Mouse (Mus musculus): ENCODE data around the gene Cacng3.

Gene Cacng3

GRCm38 (mm10) chr7:122723358-122723876 is 53.1 kb downstream of the Cacng3 start:
- DNase-seq = no peak

- no peak for DNase-seq
These were observed 56.1 kb downstream of the Cacng3 start for GRCm38 (mm10) chr7:122726376-122726775.

DNA sequence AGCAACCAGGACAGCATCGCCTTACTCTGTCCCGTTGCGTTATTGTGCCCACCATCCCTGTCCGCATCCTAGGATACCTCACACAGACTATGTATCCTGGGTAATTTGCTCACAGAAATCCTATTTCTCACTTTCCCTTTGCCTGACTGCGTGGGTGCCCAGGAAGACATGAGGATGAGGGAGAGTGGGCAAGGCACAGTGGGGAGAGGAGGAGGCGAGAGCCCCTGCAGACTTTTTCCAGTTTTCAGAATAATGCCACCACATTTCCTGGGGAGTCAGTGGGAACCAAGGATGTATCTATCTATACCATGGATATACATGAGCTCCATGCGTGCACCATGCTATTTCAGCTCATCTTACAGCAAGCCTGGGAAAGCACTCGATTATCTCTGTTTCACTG is 57.9 kb downstream of the Cacng3 start:
- DNase-seq = no peak

DNA sequence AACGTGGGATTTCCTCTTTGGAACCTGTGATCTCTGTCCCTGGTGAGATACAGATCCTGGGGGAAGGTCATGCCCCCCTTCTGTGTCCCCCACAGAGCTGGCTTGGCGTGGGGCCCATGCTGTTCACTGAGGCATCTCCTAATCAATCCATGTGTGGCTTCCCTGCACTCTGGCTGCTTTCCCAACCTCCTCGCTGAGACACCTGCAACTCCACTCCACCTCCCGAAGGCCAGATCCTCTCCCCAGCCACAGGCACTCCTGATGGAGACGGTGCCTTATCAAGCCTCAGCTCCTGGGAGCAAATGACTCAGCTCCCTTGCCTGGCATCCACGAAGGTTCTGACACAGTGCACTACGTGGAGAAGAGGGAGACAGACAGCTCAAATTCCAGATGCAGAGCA is 58.6 kb downstream of the Cacng3 start:
- peak; percentile 19 to 47 for DNase-seq

DNA sequence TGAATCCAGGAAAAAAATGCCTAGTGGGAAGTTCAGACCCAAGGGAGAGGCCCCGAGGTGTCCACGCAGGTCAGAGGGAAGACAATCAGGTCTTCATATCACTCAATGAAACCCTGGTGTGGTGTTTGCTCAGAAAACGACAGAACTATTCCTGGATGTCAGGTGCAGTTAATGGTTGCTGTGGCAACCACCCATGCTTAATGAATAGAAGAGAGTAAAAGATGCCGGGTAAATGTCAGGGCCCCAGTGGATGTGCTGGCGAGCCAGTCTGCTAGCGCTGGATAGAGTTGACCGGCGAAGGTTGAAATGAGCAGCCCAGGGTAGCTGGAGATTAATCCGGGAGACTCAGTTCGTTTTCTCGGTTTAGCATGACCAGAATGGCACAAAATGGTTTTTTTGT is 65.0 kb downstream of the Cacng3 start:
- DNase-seq = no peak

GRCm38 (mm10) chr7:122738541-122738940 is 68.2 kb downstream of the Cacng3 start:
- no peak for DNase-seq

DNA sequence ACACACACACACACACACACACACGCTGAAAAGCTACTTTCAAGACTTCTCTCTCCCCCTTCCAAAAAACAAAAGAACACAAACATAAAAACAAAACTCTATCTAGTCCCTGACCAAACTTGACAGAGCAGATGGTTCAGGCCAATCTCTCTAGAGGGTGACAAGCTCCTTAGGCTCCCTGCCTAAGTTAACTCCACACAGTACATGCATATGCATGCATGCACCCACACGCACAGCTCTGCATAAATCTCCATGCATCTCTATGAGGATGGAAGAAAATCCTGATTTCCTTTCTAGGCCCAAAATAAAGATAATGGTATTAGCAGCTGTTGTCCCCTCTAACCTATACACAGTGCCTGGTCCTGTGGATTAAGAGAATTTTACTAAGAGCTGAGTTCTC is 70.4 kb downstream of the Cacng3 start:
- no peak for DNase-seq

GRCm38 (mm10) chr7:122755920-122756603 is 85.8 kb downstream of the Cacng3 start:
- no peak for DNase-seq

GRCm38 (mm10) chr7:122758645-122759044 is 88.4 kb downstream of the Cacng3 start:
- no peak for DNase-seq

DNA sequence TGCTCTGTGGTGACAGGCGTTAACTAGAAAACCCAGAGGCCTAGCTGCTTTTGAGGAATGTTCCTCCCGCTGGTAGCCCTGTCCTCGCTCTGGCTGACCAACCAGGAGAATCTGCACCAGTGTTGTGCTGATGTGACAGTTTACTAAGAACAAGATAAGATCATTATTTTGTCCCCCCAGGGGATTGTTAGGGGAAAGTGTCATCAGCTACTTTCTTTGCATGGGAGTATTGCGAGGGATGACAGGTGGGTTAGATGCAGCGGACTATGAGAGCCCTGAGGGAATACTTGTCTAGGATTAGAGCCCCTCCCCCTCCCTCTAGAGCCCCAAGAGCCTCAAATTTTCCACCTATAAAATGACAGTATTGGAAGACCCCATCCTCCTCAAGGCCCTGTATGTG is 94.2 kb downstream of the Cacng3 start:
- DNase-seq = no peak

DNA sequence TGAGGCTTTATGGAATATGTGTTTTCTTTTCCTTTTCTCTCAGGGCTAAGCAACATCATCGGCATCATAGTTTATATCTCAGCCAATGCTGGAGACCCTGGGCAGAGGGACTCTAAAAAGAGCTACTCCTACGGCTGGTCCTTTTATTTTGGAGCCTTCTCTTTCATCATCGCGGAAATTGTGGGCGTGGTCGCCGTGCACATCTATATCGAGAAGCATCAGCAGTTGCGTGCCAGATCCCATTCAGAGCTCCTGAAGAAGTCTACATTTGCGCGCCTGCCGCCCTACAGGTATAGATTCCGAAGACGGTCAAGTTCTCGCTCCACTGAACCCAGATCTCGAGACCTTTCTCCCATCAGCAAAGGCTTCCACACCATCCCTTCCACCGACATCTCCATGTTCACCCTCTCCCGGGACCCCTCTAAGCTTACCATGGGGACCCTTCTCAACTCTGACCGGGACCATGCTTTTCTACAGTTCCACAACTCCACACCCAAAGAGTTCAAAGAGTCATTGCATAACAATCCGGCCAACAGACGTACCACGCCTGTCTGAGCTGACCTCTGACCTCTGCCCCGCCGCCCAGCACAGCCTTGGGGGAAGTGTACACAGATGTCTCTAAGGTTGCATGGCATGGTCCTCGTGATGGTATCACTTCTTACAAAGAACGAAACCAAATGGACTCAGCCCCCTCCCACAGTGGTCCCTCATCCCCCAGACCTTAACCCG is 98.2 kb downstream of the Cacng3 start:
- DNase-seq = no peak

DNA sequence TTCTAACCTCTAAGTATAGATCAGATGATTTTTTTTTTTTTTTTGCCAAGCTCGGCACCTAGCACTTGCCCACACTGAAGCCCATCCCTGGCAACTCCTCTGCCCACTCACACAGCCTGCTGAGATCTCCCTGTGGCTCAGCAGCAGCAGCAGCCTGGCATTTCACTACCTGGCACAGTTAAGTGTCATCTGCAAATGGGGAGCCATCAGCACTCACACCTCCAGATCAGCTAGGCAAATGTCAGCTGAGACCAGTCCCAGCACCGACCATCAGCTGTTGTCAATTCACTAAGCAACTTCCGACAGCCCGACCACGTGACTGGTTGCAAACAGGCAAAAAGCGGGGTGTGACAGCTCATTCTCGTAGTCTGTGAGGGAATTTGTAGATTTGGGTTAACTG is 109.3 kb downstream of the Cacng3 start:
- peak in 1 of 2 experiments; percentile 2 for DNase-seq

DNA sequence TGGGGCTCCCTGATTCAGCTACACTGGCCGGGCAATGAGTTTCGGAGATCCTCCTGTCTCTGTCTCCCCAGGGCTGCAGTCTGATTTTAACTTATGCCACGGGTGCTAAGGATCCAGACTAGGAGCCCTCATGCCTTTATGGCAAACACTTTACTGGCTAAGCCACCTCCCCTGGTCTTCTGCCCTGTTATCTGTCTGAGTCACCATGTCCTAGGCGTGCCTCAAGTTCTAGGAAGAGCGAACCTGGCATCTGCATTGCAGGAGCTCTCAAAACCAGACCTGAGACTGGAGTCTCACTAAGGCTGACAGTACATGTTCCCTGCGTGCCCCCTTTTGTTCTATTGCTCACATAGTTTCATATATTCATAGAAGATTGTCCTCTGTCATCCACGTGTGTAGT is 119.6 kb downstream of the Cacng3 start:
- DNase-seq = no peak

- peak; percentile 16 to 49 for DNase-seq
These were observed 123.5 kb downstream of the Cacng3 start for GRCm38 (mm10) chr7:122793655-122794346.

GRCm38 (mm10) chr7:122795140-122795539 is 124.8 kb downstream of the Cacng3 start:
- no peak for DNase-seq

DNA sequence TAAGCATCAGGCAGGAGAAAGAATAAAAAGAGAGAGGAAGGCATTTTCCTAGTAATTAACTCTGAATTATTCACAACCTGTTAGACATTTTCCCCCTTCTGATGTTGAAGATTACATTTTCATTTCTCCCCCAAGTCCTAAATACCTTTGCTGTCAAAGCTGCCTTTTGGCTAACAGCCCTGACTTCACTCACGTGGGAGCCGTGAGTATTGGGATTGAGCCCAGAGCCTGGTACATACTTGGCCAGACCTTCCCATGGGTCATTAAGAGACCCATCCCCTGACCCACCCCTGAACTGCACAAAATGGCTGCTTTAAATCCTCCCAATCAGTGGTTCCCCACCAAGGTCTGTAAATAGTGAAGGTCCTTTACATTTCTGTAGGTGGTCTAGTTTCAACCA is 130.5 kb downstream of the Cacng3 start:
- no peak for DNase-seq

DNA sequence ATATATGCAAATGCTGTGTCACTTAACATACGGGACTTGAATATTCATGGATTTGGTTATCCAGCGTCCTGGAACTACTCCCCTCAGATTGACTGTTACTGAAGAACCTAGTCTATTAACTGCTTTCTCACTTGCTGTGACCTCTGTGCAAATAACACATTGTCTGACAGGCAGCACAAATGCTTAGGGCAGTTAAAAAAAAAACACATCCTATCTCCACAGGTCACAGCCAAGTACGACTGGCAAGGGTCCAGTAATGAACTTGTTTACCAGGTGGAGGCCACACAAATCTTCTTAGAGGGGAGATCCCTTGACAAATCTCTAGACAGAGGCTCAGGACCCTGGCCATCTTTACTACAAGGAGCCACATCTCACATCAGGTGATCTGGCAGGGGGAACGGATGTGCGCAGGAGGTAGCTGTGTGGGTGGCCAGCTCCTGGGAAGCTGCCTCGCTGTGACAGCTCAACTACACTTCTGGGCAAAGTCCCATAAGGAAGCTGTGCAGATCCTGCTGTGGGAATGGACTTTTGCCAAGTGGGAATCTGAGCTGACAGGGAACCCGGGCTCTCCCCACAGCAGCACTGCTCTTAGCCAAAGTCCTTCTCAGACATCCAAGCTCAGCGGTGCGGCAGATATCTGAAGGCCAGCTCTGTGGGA is 133.7 kb downstream of the Cacng3 start:
- DNase-seq = peak; percentile 8 to 27

DNA sequence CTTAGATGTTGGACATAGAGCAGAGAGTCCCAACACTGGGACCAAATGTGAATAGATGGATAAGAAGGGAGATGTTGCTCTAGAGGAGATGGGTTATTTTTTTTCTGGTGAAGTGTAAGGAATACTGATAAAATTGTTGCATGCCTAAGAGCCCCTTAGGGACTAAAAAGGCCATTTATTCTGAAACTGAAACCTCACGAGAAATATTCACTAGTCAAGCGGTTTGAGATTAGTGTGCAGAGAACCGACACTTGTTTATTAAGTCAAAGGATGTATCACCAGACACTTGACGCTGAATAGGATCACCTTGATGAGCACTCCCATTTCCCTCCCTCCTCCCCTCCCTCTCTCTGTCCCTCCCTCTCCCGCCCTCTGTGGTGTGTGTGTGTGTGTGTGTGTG is 136.2 kb downstream of the Cacng3 start:
- DNase-seq = no peak

DNA sequence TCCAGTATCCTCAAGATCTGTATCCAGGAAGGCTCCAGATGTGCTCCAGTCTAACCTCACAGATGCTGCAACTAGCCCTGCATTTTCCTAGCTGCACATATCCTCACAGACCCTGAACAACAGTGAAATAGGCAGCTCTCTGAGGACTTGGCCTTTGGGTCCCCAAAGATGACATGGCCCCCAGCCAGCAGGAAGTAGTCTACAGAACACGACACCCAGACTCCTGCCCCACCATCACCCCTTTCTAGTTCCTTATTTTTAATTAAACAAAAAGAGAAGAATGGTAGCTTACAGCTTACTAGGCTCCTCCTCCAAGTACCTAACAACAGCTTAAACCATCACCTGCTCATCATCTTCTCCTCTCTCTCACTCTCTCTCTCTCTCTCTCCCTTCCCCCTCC is 143.4 kb downstream of the Cacng3 start:
- DNase-seq = no peak

GRCm38 (mm10) chr7:122817565-122817964 is 147.3 kb downstream of the Cacng3 start:
- no peak for DNase-seq
